Mouse (Mus musculus): ENCODE measurements around the gene Arhgap15. TPM values are rescaled to one million over a fixed set of nuclear protein-coding genes. Genes with fewer than 3 reads are reported as not detected.

The Arhgap15 gene
- polyA plus RNA-seq, 1 experiment from 2014 or later: 5.2 TPM

GRCm38 (mm10) chr2:43986066-43986465 lies 237.4 kb downstream of the Arhgap15 start:
- 75% methylated on average over 14 of the region's 14 CpGs for WGBS (ENCODE audit: insufficient replicate concordance)
- ATAC-seq (ENCODE audit: low read depth): no peak
- Histone ChIP-seq H3K27me3 (ENCODE audit: control insufficient read depth, insufficient read depth, low read depth, low read length) (no peaks in the 10 kb centered on the region), H3K4me2 (ENCODE audit: low read depth, low read length) (no peak overlapping the region), H3K9ac (ENCODE audit: low read depth, low read length) (no peak overlapping the region), H3K4me1 (ENCODE audit: control insufficient read depth, low read depth, low read length) (no peaks in the 10 kb centered on the region), H3K36me3 (ENCODE audit: control insufficient read depth, insufficient read depth) (no peaks in the 10 kb centered on the region), H3K9me3 (replicated peaks; ENCODE audit: control insufficient read depth, low read length) (no peaks in the 10 kb centered on the region), H3K27ac (ENCODE audit: low read length) (no peak overlapping the region), H3K4me3 (ENCODE audit: low read depth, low read length) (no peak overlapping the region)

GRCm38 (mm10) chr2:43987919-43988318 lies 239.3 kb downstream of the Arhgap15 start:
- no peak overlapping the region for H3K4me3 ChIP-seq (ENCODE audit: low read depth, low read length)
- no peaks in the 10 kb centered on the region for H3K36me3 ChIP-seq (ENCODE audit: control insufficient read depth, insufficient read depth)
- H3K27me3 ChIP-seq (ENCODE audit: control insufficient read depth, insufficient read depth, low read depth, low read length): no peaks in the 10 kb centered on the region
- no peak overlapping the region for H3K9ac ChIP-seq (ENCODE audit: low read depth, low read length)
- ATAC-seq (ENCODE audit: low read depth): no peak
- H3K4me1 ChIP-seq (ENCODE audit: control insufficient read depth, low read depth, low read length): no peaks in the 10 kb centered on the region
- H3K4me2 ChIP-seq (ENCODE audit: low read depth, low read length): no peak overlapping the region
- no peak overlapping the region for H3K27ac ChIP-seq (ENCODE audit: low read length)
- H3K9me3 ChIP-seq (replicated peaks; ENCODE audit: control insufficient read depth, low read length): no peaks in the 10 kb centered on the region
- WGBS (ENCODE audit: insufficient replicate concordance): 67% methylated on average over 3 of the region's 3 CpGs

GRCm38 (mm10) chr2:43989850-43990249 lies 241.2 kb downstream of the Arhgap15 start:
- H3K4me3 ChIP-seq (ENCODE audit: low read depth, low read length): no peak overlapping the region
- no peaks in the 10 kb centered on the region for H3K27me3 ChIP-seq (ENCODE audit: control insufficient read depth, insufficient read depth, low read depth, low read length)
- no peaks in the 10 kb centered on the region for H3K4me1 ChIP-seq (ENCODE audit: control insufficient read depth, low read depth, low read length)
- no peak overlapping the region for H3K9ac ChIP-seq (ENCODE audit: low read depth, low read length)
- H3K9me3 ChIP-seq (replicated peaks; ENCODE audit: control insufficient read depth, low read length): no peaks in the 10 kb centered on the region
- no peak overlapping the region for H3K4me2 ChIP-seq (ENCODE audit: low read depth, low read length)
- no peak overlapping the region for H3K27ac ChIP-seq (ENCODE audit: low read length)
- H3K36me3 ChIP-seq (ENCODE audit: control insufficient read depth, insufficient read depth): no peaks in the 10 kb centered on the region
- no peak for ATAC-seq (ENCODE audit: low read depth)
- 69% methylated on average over 5 of the region's 5 CpGs for WGBS (ENCODE audit: insufficient replicate concordance)

DNA sequence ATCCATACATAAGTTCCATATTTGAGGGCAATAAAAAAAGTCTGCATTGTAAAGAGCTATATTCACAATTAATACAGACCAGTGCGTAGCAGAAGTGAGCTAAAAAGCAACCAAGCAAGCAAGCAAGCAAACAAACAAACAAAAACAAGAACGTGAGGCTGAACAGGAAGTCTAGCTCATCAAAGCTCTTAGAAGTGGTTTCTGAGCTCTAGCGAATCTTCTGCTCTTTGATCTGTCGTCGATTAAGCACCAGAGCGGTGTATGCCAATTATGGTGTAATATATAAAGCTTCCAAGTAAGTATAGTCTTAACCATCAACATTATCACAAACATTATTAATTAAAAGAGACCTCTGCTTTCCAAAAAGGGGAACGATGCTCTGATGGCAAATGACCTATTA lies 243.9 kb downstream of the Arhgap15 start:
- no peak overlapping the region for H3K4me3 ChIP-seq (ENCODE audit: low read depth, low read length)
- H3K4me1 ChIP-seq (ENCODE audit: control insufficient read depth, low read depth, low read length): no peaks in the 10 kb centered on the region
- no peak overlapping the region for H3K27ac ChIP-seq (ENCODE audit: low read length)
- WGBS (ENCODE audit: insufficient replicate concordance): 76% methylated on average over 7 of the region's 7 CpGs
- no peak for ATAC-seq (ENCODE audit: low read depth)
- no peaks in the 10 kb centered on the region for H3K9me3 ChIP-seq (replicated peaks; ENCODE audit: control insufficient read depth, low read length)
- no peaks in the 10 kb centered on the region for H3K27me3 ChIP-seq (ENCODE audit: control insufficient read depth, insufficient read depth, low read depth, low read length)
- no peaks in the 10 kb centered on the region for H3K36me3 ChIP-seq (ENCODE audit: control insufficient read depth, insufficient read depth)
- H3K9ac ChIP-seq (ENCODE audit: low read depth, low read length): no peak overlapping the region
- no peak overlapping the region for H3K4me2 ChIP-seq (ENCODE audit: low read depth, low read length)

DNA sequence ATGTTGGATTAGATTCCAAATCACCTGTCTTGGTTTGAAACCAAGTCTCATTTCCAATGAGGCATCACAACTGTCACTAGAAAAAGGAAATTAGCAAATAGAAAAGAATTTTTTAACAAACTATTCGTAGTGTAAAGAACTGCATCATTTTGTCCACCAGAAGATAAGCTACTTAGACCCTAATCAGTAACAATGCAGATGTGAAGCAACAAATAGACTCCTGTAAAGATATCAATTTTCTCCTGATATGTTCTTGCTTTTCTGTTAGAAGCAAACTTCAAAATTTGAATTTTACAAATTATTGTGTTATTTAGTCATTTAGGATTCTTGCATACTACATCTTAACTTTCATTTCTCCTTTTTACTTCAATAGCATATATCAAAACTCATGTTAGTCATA lies 253.8 kb downstream of the Arhgap15 start:
- no peaks in the 10 kb centered on the region for H3K4me1 ChIP-seq (ENCODE audit: control insufficient read depth, low read depth, low read length)
- H3K27ac ChIP-seq (ENCODE audit: low read length): no peak overlapping the region
- no peak for ATAC-seq (ENCODE audit: low read depth)
- H3K9ac ChIP-seq (ENCODE audit: low read depth, low read length): no peak overlapping the region
- 27% methylated on average over 1 of the region's 1 CpGs for WGBS (ENCODE audit: insufficient replicate concordance)
- no peak overlapping the region for H3K4me3 ChIP-seq (ENCODE audit: low read depth, low read length)
- no peaks in the 10 kb centered on the region for H3K27me3 ChIP-seq (ENCODE audit: control insufficient read depth, insufficient read depth, low read depth, low read length)
- H3K36me3 ChIP-seq (ENCODE audit: control insufficient read depth, insufficient read depth): no peaks in the 10 kb centered on the region
- H3K9me3 ChIP-seq (replicated peaks; ENCODE audit: control insufficient read depth, low read length): no peaks in the 10 kb centered on the region
- H3K4me2 ChIP-seq (ENCODE audit: low read depth, low read length): no peak overlapping the region

DNA sequence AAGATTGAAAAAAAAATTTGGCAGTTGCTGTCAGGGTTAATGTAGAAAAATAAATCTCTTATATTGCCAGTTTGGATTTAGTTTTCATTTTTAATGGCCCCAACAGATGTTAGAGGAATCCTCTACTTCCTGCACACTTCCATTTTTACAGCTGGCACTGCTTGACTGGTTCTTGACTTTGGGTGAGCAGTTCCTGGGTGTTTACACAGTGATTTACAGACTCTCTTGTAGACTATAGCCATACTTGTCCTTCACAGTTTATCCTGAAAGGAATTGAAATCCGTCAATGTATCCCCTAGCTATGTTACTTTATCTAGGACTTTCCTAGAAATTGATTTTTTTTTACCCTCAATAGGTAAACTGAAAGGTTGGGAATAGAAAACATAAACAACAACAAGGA lies 261.6 kb downstream of the Arhgap15 start:
- no peak for ATAC-seq (ENCODE audit: low read depth)
- Histone ChIP-seq H3K27me3 (ENCODE audit: control insufficient read depth, insufficient read depth, low read depth, low read length) (no peaks in the 10 kb centered on the region), H3K27ac (ENCODE audit: low read length) (no peak overlapping the region), H3K4me2 (ENCODE audit: low read depth, low read length) (no peak overlapping the region), H3K9me3 (replicated peaks; ENCODE audit: control insufficient read depth, low read length) (no peaks in the 10 kb centered on the region), H3K36me3 (ENCODE audit: control insufficient read depth, insufficient read depth) (no peaks in the 10 kb centered on the region), H3K4me3 (ENCODE audit: low read depth, low read length) (no peak overlapping the region), H3K4me1 (ENCODE audit: control insufficient read depth, low read depth, low read length) (no peaks in the 10 kb centered on the region), H3K9ac (ENCODE audit: low read depth, low read length) (no peak overlapping the region)
- 50% methylated on average over 1 of the region's 1 CpGs for WGBS (ENCODE audit: insufficient replicate concordance)

- no peak overlapping the region for H3K27ac ChIP-seq (ENCODE audit: low read length)
- H3K27me3 ChIP-seq (ENCODE audit: control insufficient read depth, insufficient read depth, low read depth, low read length): no peaks in the 10 kb centered on the region
- no peaks in the 10 kb centered on the region for H3K9me3 ChIP-seq (replicated peaks; ENCODE audit: control insufficient read depth, low read length)
- WGBS (ENCODE audit: insufficient replicate concordance): 74% methylated on average over 5 of the region's 5 CpGs
- ATAC-seq (ENCODE audit: low read depth): no peak
- no peaks in the 10 kb centered on the region for H3K4me1 ChIP-seq (ENCODE audit: control insufficient read depth, low read depth, low read length)
- no peak overlapping the region for H3K4me3 ChIP-seq (ENCODE audit: low read depth, low read length)
- no peak overlapping the region for H3K9ac ChIP-seq (ENCODE audit: low read depth, low read length)
- no peak overlapping the region for H3K4me2 ChIP-seq (ENCODE audit: low read depth, low read length)
- H3K36me3 ChIP-seq (ENCODE audit: control insufficient read depth, insufficient read depth): no peaks in the 10 kb centered on the region
Observed at GRCm38 (mm10) chr2:44013388-44013787, 264.8 kb downstream of the Arhgap15 start.

DNA sequence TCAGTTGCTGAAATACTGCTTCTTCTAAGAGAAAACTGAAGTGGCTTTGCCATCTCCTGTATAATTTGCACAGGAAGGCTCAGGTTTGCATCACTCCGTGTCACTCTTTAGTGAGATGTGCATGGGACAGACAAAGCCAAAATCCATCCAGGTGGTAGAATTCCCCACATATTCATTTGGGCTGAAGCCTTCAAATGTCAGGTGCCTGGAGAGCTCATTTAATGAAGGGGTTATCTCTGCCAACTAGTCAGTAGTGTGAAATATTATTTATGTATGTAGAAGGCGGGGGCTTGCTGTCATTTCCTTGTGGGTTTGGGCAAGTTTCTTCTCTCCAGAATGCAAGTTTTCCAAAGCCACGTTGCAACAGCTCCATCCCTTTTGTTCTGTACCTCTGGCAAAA lies 268.1 kb downstream of the Arhgap15 start:
- 53% methylated on average over 3 of the region's 3 CpGs for WGBS (ENCODE audit: insufficient replicate concordance)
- no peak for ATAC-seq (ENCODE audit: low read depth)

GRCm38 (mm10) chr2:44017405-44018026 lies 268.9 kb downstream of the Arhgap15 start:
- no peak overlapping the region for H3K9ac ChIP-seq (ENCODE audit: low read depth, low read length)
- H3K36me3 ChIP-seq (ENCODE audit: control insufficient read depth, insufficient read depth): no peaks in the 10 kb centered on the region
- H3K4me3 ChIP-seq (ENCODE audit: low read depth, low read length): no peak overlapping the region
- ATAC-seq (ENCODE audit: low read depth): no peak
- H3K4me2 ChIP-seq (ENCODE audit: low read depth, low read length): no peak overlapping the region
- WGBS (ENCODE audit: insufficient replicate concordance): 82% methylated on average over 14 of the region's 14 CpGs
- no peaks in the 10 kb centered on the region for H3K4me1 ChIP-seq (ENCODE audit: control insufficient read depth, low read depth, low read length)
- H3K27ac ChIP-seq (ENCODE audit: low read length): no peak overlapping the region
- no peaks in the 10 kb centered on the region for H3K9me3 ChIP-seq (replicated peaks; ENCODE audit: control insufficient read depth, low read length)
- no peaks in the 10 kb centered on the region for H3K27me3 ChIP-seq (ENCODE audit: control insufficient read depth, insufficient read depth, low read depth, low read length)

More for the DNA sequence above, 268.1 kb downstream of the Arhgap15 start:
- no peak overlapping the region for H3K9ac ChIP-seq (ENCODE audit: low read depth, low read length)
- H3K27ac ChIP-seq (ENCODE audit: low read length): no peak overlapping the region
- no peaks in the 10 kb centered on the region for H3K4me1 ChIP-seq (ENCODE audit: control insufficient read depth, low read depth, low read length)
- H3K36me3 ChIP-seq (ENCODE audit: control insufficient read depth, insufficient read depth): no peaks in the 10 kb centered on the region
- no peaks in the 10 kb centered on the region for H3K9me3 ChIP-seq (replicated peaks; ENCODE audit: control insufficient read depth, low read length)
- H3K4me2 ChIP-seq (ENCODE audit: low read depth, low read length): no peak overlapping the region
- no peaks in the 10 kb centered on the region for H3K27me3 ChIP-seq (ENCODE audit: control insufficient read depth, insufficient read depth, low read depth, low read length)
- no peak overlapping the region for H3K4me3 ChIP-seq (ENCODE audit: low read depth, low read length)

Data from liver, embryonic 16.5 days (tissue).